Mouse (Mus musculus) liver, adult 2 months (tissue): ENCODE measurements around the gene Taok3.

ENCODE experiments used
- CTCF ChIP-seq: fragments of 200-500 bp; IDR thresholded peaks from 2 replicates; pipeline ENCODE4 v1.5.1; 2011; ENCODE audit warnings: low read depth, low read length, control low read depth
- POLR2A ChIP-seq: fragments of 200-500 bp; IDR thresholded peaks from 2 replicates; pipeline ENCODE4 v1.6.1; 2011; ENCODE audit warnings: low read length, control low read depth; ENCODE audit not compliant: insufficient read depth; ENCODE audit errors: extremely low read depth

DNA sequence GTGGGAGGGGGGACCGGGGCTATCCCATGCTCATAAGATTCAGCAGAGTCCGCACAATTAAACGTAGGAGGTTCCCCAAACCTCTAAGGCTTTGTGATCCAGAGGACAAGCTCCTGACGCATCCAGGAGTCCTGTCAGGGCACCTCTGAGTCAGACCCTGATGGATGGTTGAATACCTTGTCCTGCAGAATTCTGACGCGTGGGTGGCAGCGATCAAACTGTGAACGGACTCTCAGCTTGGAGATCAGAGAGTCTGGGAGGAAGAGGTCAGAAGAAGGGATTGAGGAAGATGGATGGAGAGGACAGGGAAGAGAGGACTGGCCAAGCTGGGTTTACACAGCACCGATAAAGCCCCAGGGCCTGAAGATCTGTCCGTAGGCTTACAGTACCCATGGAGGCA, 194.0 kb downstream of the Taok3 start:
- TF ChIP-seq CTCF: no peak
- TF ChIP-seq POLR2A: no peak
